Mouse (Mus musculus) T-cell, adult 66 days (primary cell): Measurements from ENCODE around the gene Gmcl1. TPM values are rescaled to one million over a fixed set of nuclear protein-coding genes. Genes with fewer than 3 reads are reported as not detected.

Source experiments
- total RNA-seq, 2 experiments: library from RNA; stranded (reverse); gene quantifications; 3 replicates in 1 of 2; 4 replicates in 1 of 2; pipeline ENCODE4 v1.2.4; 2023

Gmcl1 gene
- 10 to 100 TPM; 32.5 to 36.7 TPM for total RNA-seq

GRCm38 (mm10) chr6:86733183-86733876 is at the start of gene Gmcl1:
Gmcl1 (minus strand) TSS chr6:86733383.

DNA sequence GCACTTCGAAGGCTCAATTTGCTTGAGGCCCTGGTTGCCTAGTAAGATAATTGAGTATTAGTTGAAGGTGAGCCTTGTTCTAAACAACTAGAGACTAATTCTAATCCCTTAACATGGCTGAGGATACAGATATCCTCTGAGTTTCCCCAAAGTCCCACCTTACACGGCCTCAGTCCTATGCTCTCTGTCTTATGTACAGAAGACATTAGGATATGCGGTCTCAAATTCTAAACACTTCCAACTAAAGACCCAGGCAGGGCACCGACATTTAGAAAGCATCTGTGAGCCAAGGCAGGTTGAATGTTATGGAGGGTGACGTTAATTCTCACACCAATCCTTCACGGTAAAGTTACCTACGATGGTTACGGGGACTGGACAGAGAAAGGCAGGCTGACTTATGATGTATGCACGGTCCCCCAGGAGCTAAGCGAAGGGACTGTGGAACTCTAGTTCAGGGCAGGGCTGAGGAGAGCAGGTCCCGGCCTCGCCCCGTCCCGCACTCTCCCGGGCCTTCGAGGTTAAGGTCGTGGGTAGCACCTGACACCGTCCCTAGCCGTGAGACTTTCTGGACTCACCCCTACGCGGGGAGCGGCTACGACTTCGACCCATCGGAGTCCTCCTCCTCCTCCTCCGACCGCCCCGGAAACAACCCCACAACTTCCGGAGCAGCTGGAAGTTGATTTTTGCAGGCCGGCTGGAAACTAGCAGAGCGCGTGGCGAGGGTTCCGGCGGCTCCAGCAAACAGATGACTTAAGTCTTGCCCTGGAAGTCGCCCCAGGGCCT is 49.1 kb downstream of the Gmcl1 start, which contains the start of gene Snrnp27:
TSS of gene Snrnp27 (minus strand) at position 651 of the 783 bp plus-strand sequence.

DNA sequence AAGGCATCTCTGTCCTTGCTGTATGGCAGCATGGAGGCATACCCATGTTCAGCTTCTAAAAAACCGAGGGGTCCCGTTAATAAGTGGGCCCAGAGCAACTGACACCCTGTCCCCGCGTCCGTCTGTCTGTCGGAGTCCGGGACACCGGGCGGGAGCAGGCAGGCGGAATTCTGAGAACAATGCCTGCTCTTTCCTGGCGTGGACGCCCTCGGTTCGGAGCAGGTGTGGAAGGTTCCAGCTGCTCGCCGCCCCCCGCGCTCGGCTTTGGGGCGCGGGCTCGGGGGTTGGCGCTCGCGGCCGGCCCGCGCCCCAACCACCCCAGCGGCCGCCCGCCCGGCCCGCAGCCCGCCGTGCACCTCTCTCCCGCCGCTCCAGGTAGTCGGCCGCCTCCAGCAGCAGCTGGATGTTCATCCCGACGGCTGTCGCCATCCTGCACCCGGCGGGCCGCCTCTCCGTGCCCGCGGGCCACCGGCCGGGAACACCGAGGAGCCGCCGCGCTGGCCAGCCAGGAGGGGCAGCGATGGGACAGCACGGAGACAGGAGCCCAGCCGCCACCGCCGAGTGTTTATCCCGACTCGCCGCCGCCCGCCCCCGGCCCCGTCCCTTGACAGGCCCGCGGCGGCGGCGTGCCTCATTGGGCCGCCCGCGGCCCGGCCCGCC is 64.5 kb downstream of the Gmcl1 start, which contains the start of gene Mxd1:
TSS of gene Mxd1 (minus strand) at position 582 of the 660 bp plus-strand sequence.

Other genes starting within 250 kb of the Gmcl1 start
- gene Pcbp1, start 207.1 kb downstream of the Gmcl1 start, total RNA-seq = 100 to 1,000 TPM; 214 to 238 TPM
- gene Asprv1, start 105.2 kb downstream of the Gmcl1 start, total RNA-seq = not detected
- gene Mxd1, start 64.2 kb downstream of the Gmcl1 start, total RNA-seq = 10 to 100 TPM; 26.0 to 36.6 TPM
- 10 to 100 TPM; 37.0 to 50.4 TPM for gene Snrnp27, start 48.9 kb downstream of the Gmcl1 start, total RNA-seq
- 1 to 10 TPM; 1.5 to 1.8 TPM for gene Anxa4, start 60.2 kb upstream of the Gmcl1 start, total RNA-seq
- gene Aak1, start 116.1 kb upstream of the Gmcl1 start, total RNA-seq = 100 to 1,000 TPM; 262 to 279 TPM